Mouse (Mus musculus) spleen, adult 2 months (tissue): ENCODE results near the gene Oca2.

Experiments
- CTCF ChIP-seq: fragments of 200-500 bp; IDR thresholded peaks from 2 replicates; pipeline ENCODE4 v1.5.1; 2011; ENCODE audit warnings: mild to moderate bottlenecking, inconsistent platforms; ENCODE audit not compliant: insufficient read depth, insufficient read length, insufficient replicate concordance; ENCODE audit errors: extremely low read depth
- POLR2A ChIP-seq: fragments of 200-500 bp; IDR thresholded peaks from 2 replicates; pipeline ENCODE4 v1.6.1; 2011; ENCODE audit warnings: low read depth, low read length, inconsistent platforms

DNA sequence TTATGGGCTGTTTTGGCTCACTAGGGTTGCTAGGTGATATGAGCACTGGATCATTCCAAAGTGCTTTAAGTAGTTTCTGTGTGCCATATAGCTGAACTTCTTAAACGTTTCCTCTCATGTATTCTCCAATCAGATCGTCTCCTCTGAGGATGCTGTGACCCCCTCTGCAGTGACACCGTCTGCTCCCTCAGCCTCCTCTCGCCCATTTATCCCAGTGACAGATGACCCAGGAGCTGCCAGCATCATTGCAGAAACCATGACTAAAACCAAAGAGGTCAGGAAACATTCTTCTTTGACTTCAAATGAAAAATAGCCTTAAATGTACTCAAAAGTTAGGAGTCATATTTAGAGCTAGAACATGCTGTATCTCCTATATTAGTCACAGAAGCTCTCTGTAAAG, 47.9 kb upstream of the Oca2 start:
- no peak for TF ChIP-seq POLR2A
- no peak for TF ChIP-seq CTCF
